Mouse (Mus musculus): ENCODE measurements at regions not wholly inside any gene's neighbourhood (a gene's known extent, or its start where the extent isn't known, plus 50 kb on each side); places are given as distances from the start of the nearest gene placed in this dataset.

DNA sequence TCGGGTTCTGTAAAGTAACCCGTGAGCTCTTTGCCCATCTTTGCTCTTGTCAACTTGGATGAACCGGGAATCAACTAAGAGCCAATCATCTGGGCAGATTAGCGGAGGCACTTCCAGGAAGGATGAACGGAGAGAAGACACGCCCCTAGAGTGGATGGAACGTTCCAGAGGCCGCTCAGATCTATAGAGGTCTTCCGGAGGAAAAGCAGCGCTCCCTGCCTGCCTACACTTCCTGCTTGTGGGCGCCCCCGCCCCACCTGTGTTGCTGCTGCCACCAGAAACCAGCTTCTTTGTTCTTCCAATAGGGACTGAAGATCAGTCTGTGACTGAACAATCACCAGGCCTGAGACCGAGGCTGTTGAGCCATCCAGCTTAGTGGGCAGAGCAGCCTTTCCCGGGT is 192.7 kb downstream of the Unc5cl start:
- TF ChIP-seq CTCF (IDR thresholded peaks at IDR 0.05) (no peak), POLR2A (IDR thresholded peaks at IDR 0.05; ENCODE audit: insufficient read depth, low read depth, low read length) (no peak), EP300 (IDR thresholded peaks at IDR 0.05; ENCODE audit: insufficient read depth, low read depth, low read length) (no peak)

Measured in heart, adult 2 months (tissue).